ENCODE assay signal across 26 mouse cellular contexts in genomic region chr13:93957907-93958306, GRCm38 (mm10).
"Had no signal": no experiment of that assay in that cellular context is flagged by ENCODE, and none has a peak within 500 bp of the region (broad histone marks: within the 10 kb centered on the region; RNA-seq: fewer than 3 reads in every experiment).

No protein-coding gene starts in this region.

- H3K9me3 ChIP-seq: embryonic facial prominence, embryonic 12.5 days; forebrain, embryonic 10.5 days; forebrain, embryonic 12.5 days; forebrain, embryonic 13.5 days; forebrain, embryonic 15.5 days; heart, embryonic 10.5 days; heart, embryonic 12.5 days had no signal

- H3K4me3 ChIP-seq: embryonic facial prominence, embryonic 12.5 days; erythroblast, embryonic 14.5 days; forebrain, embryonic 10.5 days; forebrain, embryonic 12.5 days; forebrain, embryonic 13.5 days; forebrain, embryonic 15.5 days; gastrocnemius, adult 2 months; heart, adult 2 months; heart, embryonic 10.5 days; heart, embryonic 12.5 days had no signal

- ATAC-seq: forebrain, embryonic 13.5 days; forebrain, embryonic 14.5 days; forebrain, embryonic 15.5 days; forebrain, embryonic 16.5 days; forebrain, postnatal 0 days had no signal

- H3K4me1 ChIP-seq: embryonic facial prominence, embryonic 12.5 days; forebrain, embryonic 10.5 days; forebrain, embryonic 12.5 days; forebrain, embryonic 13.5 days; forebrain, embryonic 15.5 days; heart, embryonic 10.5 days; heart, embryonic 12.5 days had no signal

- H3K36me3 ChIP-seq: embryonic facial prominence, embryonic 12.5 days; forebrain, embryonic 10.5 days; forebrain, embryonic 12.5 days; forebrain, embryonic 15.5 days; heart, embryonic 10.5 days; heart, embryonic 12.5 days had no signal

- H3K4me2 ChIP-seq: embryonic facial prominence, embryonic 12.5 days; forebrain, embryonic 12.5 days; forebrain, embryonic 13.5 days; forebrain, embryonic 15.5 days; heart, embryonic 11.5 days; heart, embryonic 12.5 days had no signal

- DNase-seq: cerebellum, adult 2 months; cerebellum, adult 8-10 months; cerebellum, adult 9-10 months; cerebellum, adult 9-11 months; cerebellum, postnatal 10 days; cerebellum, postnatal 14 days; cerebellum, postnatal 25 days; cerebellum, postnatal 36 days; forebrain, postnatal 0 days; gastrocnemius, adult 2 months; gastrocnemius, postnatal 10 days; gastrocnemius, postnatal 14 days; gastrocnemius, postnatal 36 days; heart, adult 18-20 months; heart, adult 2 months had no signal

- H3K9ac ChIP-seq: embryonic facial prominence, embryonic 12.5 days; forebrain, embryonic 12.5 days; forebrain, embryonic 13.5 days; forebrain, embryonic 15.5 days; forebrain, postnatal 0 days; heart, embryonic 12.5 days had no signal

- H3K27ac ChIP-seq: embryonic facial prominence, embryonic 12.5 days; forebrain, embryonic 10.5 days; forebrain, embryonic 12.5 days; forebrain, embryonic 13.5 days; forebrain, embryonic 15.5 days; gastrocnemius, adult 2 months; heart, adult 2 months; heart, embryonic 10.5 days had no signal

- H3K27me3 ChIP-seq: embryonic facial prominence, embryonic 12.5 days; forebrain, embryonic 12.5 days; forebrain, embryonic 13.5 days; forebrain, embryonic 15.5 days; heart, embryonic 12.5 days had no signal
